Mouse (Mus musculus) lung, embryonic 16.5 days (tissue): Measurements from ENCODE around the gene Gm7534. TPM values are rescaled to one million over a fixed set of nuclear protein-coding genes. Genes with fewer than 3 reads are reported as not detected.
A peak's percentile ranks its signal among the peaks of the same experiment; 100 is the strongest.

Source experiments
- ATAC-seq: fragments of 200-750 bp; cut with Nextera tagmentation; 2 replicates; pipeline ENCODE4 v1.8.0; 2017; ENCODE audit warnings: low read depth, mild to moderate bottlenecking, moderate library complexity
- H3K27ac ChIP-seq: fragments of 300-500 bp; sonication (generic); 2 replicates; pipeline ENCODE4 v1.5.1; 2014; ENCODE audit warnings: mild to moderate bottlenecking, control low read depth, low read length
- H3K27me3 ChIP-seq: fragments of 300-500 bp; sonication (generic); 2 replicates; pipeline ENCODE4 v1.6.1; 2014; ENCODE audit warnings: low read depth, low read length, mixed read lengths; ENCODE audit not compliant: control insufficient read depth, insufficient read depth
- H3K36me3 ChIP-seq: fragments of 300-500 bp; sonication (generic); 2 replicates; pipeline ENCODE4 v1.6.1; 2014; ENCODE audit warnings: low read length; ENCODE audit not compliant: control insufficient read depth, insufficient read depth
- H3K4me1 ChIP-seq: fragments of 300-500 bp; sonication (generic); replicated peaks from 2 replicates; pipeline ENCODE4 v1.6.1; 2014; ENCODE audit warnings: low read length, mixed read lengths; ENCODE audit not compliant: control insufficient read depth, insufficient read depth
- H3K4me2 ChIP-seq: fragments of 300-500 bp; sonication (generic); 2 replicates; pipeline ENCODE4 v1.6.1; 2014; ENCODE audit warnings: low read depth, low read length, control low read depth
- H3K4me3 ChIP-seq: fragments of 300-500 bp; sonication (generic); 2 replicates; pipeline ENCODE4 v1.5.1; 2014; ENCODE audit warnings: mild to moderate bottlenecking, low read length, control low read depth
- H3K9ac ChIP-seq: fragments of 300-500 bp; sonication (generic); 2 replicates; pipeline ENCODE4 v1.6.1; 2014; ENCODE audit warnings: low read length, control low read depth
- H3K9me3 ChIP-seq: fragments of 300-500 bp; sonication (generic); 2 replicates; pipeline ENCODE4 v1.6.1; 2016; ENCODE audit warnings: low read length; ENCODE audit not compliant: control insufficient read depth
- WGBS: fragments of 180-500 bp; shearing (Covaris S2); extraction: QIAGEN DNeasy Blood & Tissue Kit; methylation state at CpG from one replicate; pipeline ENCODE4 v1.1.7; 2014; 5-methylcytosine and 5-hydroxymethylcytosine counted together
- polyA plus RNA-seq: library from polyadenylated mRNA; unstranded; fragments of >200 nt; fragmentation: Nextera tagmentation; extraction: Ambion mirVana; gene quantifications from 2 replicates; pipeline ENCODE4 v1.2.1, GENCODE M21; 2015

Gm7534 gene
- polyA plus RNA-seq = not detected in 2 replicates

- no peak within 1 kb of the TSS for H3K4me2 ChIP-seq
- no peaks in the 10 kb centered on the region for H3K27me3 ChIP-seq
- WGBS = 88% methylated on average over 4 of the region's 4 CpGs
Observed at GRCm38 (mm10) chr4:134202904-134203303, at the start of gene Gm7534. Gm7534 (minus strand) TSS chr4:134203004.

DNA sequence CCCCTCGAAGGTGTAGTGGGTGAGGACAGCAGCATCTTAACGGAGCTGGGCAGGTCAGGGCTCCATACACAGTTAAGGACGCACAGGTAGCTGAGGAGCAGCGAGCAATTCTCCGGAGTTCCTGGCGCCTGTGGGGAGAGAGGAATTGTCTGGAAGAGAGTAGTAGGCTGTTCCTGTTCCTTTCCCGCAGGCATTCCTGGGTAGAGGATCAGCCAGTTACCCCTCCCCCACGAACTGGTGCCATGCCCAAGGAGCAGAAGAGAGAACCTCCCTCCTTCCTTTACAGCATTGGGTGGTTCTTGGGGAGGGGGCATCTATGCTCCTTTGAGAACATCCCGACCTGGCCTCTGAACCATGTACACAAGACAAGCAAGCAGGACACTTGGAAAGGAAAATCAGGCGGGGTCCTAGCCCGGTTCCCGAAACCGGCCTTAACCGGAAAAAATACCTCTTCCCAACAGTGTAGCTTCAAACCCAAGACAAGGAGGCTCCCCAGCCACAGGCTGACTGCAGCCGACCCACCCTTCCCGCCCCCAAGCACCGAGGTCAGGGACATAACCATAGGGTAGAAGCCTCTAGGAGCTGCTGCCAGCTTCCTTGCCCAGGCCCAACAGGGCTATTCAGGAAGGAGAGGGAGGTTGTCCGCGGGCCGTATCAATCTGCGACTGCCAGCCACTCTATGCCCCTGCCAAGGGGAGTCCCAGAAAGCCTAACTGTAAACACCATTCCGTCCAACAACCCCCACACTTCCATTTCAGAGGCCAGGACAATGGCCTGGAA lies 49.5 kb upstream of the Gm7534 start:
- H3K9me3 ChIP-seq = no peaks in the 10 kb centered on the region
- peak overlapping the region; percentile 61 for H3K9ac ChIP-seq
- WGBS = 18% methylated on average over 22 of the region's 22 CpGs
- ATAC-seq = peak; percentile 36
- H3K4me3 ChIP-seq = peak overlapping the region; percentile 51
- H3K4me2 ChIP-seq = peak overlapping the region; percentile 86
- no peaks in the 10 kb centered on the region for H3K36me3 ChIP-seq
- H3K27ac ChIP-seq = peak overlapping the region; percentile 77
- H3K27me3 ChIP-seq = peaks cover 54% of the 10 kb centered on the region
- peaks cover 34% of the 10 kb centered on the region for H3K4me1 ChIP-seq

More at GRCm38 (mm10) chr4:134202904-134203303, at the start of gene Gm7534:
- no peaks in the 10 kb centered on the region for H3K36me3 ChIP-seq
- no peaks in the 10 kb centered on the region for H3K9me3 ChIP-seq
- H3K4me1 ChIP-seq = no peaks in the 10 kb centered on the region
- no peak within 1 kb of the TSS for H3K27ac ChIP-seq
- no peak within 1 kb of the TSS for H3K9ac ChIP-seq
- no peak within 1 kb of the TSS for H3K4me3 ChIP-seq
- no peak for ATAC-seq

DNA sequence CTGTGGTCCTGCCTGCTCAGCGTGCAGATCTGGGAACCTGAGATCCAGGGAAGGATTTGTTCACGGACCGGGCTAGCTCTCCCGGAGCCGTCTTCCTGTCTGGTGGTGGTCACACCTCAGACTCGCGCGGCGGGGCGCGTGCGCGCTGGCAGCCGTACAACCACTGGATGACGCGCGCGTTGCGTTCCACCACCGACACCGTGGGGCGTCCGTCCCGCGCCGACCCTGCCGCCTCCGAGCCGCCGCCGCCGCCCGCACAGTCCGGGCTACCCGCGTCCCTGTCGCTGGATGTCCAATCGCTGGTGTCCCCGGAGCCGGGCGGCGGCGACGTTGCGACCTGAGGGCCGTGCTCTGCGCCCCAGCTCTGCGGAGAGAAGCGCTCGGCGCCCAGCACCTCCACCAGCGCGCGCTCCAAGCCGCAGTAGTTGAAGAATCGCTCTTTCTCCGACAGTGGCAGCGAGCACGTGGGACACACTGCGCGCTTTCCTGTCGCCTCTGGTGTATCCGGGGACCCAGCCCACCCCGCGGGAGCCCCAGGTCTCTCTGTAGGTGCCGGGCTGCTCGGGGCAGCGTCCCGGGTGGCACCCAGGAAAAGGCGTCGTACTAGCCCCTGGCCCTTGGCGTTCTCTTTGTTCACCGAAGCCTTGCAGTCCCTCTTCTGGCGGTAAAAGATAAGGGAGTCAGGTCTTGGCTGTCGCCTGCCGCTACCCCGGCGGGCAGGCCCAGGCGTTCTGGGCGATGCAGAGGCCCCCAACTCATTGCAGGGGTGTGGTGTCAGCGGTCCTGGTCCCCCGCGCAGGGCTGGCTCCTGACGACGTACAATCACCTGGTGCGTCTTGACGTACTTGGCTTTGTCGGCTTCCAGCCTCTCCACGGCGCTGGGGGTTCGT lies 48.7 kb upstream of the Gm7534 start:
- Histone ChIP-seq H3K36me3 (no peaks in the 10 kb centered on the region), H3K4me2 (peak overlapping the region; percentile 86), H3K4me3 (peak overlapping the region; percentile 51), H3K9me3 (no peaks in the 10 kb centered on the region), H3K9ac (peak overlapping the region; percentile 57), H3K4me1 (peaks cover 29% of the 10 kb centered on the region), H3K27me3 (peaks cover 61% of the 10 kb centered on the region), H3K27ac (peak overlapping the region; percentile 77)
- WGBS = 1% methylated on average over 89 of the region's 91 CpGs
- 0 out of 2 replicates have a peak, but pooled peaks have one; percentile 6 for ATAC-seq

DNA sequence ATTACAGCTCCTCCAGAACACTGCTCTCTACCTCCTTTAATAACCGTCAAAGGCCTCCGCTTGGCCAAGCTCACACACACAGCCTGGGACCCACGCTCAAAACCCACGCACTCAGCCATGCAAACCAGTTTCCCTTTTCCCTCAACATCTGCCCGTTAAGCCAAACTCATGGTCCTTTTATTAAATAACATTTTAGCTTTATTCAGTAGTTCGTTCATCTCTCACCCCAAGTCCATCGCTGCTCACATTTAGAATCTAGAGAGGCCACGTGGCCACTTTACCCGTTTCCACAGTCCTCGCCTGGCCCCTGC lies 48.1 kb upstream of the Gm7534 start:
- ATAC-seq = no peak
- WGBS = 18% methylated on average over 10 of the region's 10 CpGs
- H3K36me3 ChIP-seq = no peaks in the 10 kb centered on the region
- peak overlapping the region; percentile 57 for H3K9ac ChIP-seq
- peak overlapping the region; percentile 86 for H3K4me2 ChIP-seq
- H3K27me3 ChIP-seq = peaks cover 61% of the 10 kb centered on the region
- H3K27ac ChIP-seq = no peak overlapping the region
- peak overlapping the region; percentile 51 for H3K4me3 ChIP-seq
- H3K9me3 ChIP-seq = no peaks in the 10 kb centered on the region
- peaks cover 28% of the 10 kb centered on the region for H3K4me1 ChIP-seq

- Histone ChIP-seq H3K9me3 (no peaks in the 10 kb centered on the region), H3K36me3 (no peaks in the 10 kb centered on the region), H3K9ac (peak overlapping the region; percentile 57), H3K27ac (no peak overlapping the region), H3K4me2 (peak overlapping the region; percentile 86), H3K27me3 (peaks cover 61% of the 10 kb centered on the region), H3K4me3 (peak overlapping the region; percentile 51), H3K4me1 (peaks cover 30% of the 10 kb centered on the region)
- 17% methylated on average over 27 of the region's 27 CpGs for WGBS
- no peak for ATAC-seq
Observed at GRCm38 (mm10) chr4:134250116-134250929, 47.5 kb upstream of the Gm7534 start.

GRCm38 (mm10) chr4:134249651-134250050 lies 46.8 kb upstream of the Gm7534 start:
- peak; percentile 67 for ATAC-seq
- Histone ChIP-seq H3K27me3 (peaks cover 59% of the 10 kb centered on the region), H3K27ac (no peak overlapping the region), H3K9me3 (no peaks in the 10 kb centered on the region), H3K4me3 (peak overlapping the region; percentile 51), H3K9ac (peak overlapping the region; percentile 57), H3K36me3 (no peaks in the 10 kb centered on the region), H3K4me2 (peak overlapping the region; percentile 86), H3K4me1 (peaks cover 33% of the 10 kb centered on the region)
- WGBS = under 1% methylated on average over 30 of the region's 30 CpGs

DNA sequence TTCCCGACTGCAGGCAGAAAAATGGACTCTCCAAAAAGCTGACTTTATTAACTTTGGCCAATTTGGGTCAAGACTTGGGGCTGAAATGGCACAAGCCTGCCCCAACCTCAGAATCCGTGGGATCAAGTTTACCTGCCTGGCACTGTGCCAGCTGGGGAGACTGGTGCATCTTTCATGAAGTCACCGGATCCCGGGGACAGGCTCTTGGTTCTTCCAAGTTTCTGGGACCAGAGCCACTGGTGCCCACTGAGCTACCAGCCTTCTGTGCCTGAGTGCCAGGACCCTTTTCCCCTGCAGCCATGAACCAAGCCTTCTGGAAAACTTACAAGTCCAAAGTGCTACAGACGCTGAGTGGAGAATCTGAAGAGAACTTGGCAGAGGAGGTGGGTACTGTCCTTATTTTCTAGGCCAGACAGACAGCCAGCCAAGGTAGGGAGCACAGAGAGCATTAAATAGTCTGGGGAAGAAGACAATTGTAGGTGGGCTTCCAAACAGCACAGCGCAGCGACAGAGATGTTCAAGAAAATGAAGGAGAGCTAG lies 44.0 kb upstream of the Gm7534 start, which contains the start of gene Gm30191:
Gm30191 (plus strand) TSS at position 217 of the 540 bp plus-strand sequence.
- Histone ChIP-seq H3K4me3 (peak within 1 kb of the TSS; percentile 88), H3K27ac (no peak within 1 kb of the TSS), H3K27me3 (peaks cover 37% of the 10 kb centered on the region), H3K4me2 (peak within 1 kb of the TSS; percentile 82), H3K9ac (peak within 1 kb of the TSS; percentile 86), H3K9me3 (no peaks in the 10 kb centered on the region), H3K4me1 (peaks cover 24% of the 10 kb centered on the region), H3K36me3 (no peaks in the 10 kb centered on the region)
- no peak for ATAC-seq
- WGBS = 68% methylated on average over 7 of the region's 7 CpGs

- no peak overlapping the region for H3K27ac ChIP-seq
- peaks cover 31% of the 10 kb centered on the region for H3K27me3 ChIP-seq
- ATAC-seq = no peak
- H3K36me3 ChIP-seq = no peaks in the 10 kb centered on the region
- no peak overlapping the region for H3K4me3 ChIP-seq
- peaks cover 20% of the 10 kb centered on the region for H3K4me1 ChIP-seq
- no peak overlapping the region; the same call in 1 of the 2 replicates for H3K9ac ChIP-seq
- WGBS = 41% methylated on average over 4 of the region's 4 CpGs
- H3K4me2 ChIP-seq = no peak overlapping the region
- no peaks in the 10 kb centered on the region for H3K9me3 ChIP-seq
Observed at GRCm38 (mm10) chr4:134246256-134246655, 43.5 kb upstream of the Gm7534 start.
